Mouse (Mus musculus): ENCODE results near the gene Ankrd13c. TPM values are rescaled to one million over a fixed set of nuclear protein-coding genes. Genes with fewer than 3 reads are reported as not detected.
"Not testable (repeated sequence)": the region's sequence is repeated elsewhere in the genome, so short reads cannot be mapped to it uniquely, and the experiment has no call there.

Ankrd13c gene
- total RNA-seq (2017) = 31.2 and 32.4 TPM in 2 replicates

DNA sequence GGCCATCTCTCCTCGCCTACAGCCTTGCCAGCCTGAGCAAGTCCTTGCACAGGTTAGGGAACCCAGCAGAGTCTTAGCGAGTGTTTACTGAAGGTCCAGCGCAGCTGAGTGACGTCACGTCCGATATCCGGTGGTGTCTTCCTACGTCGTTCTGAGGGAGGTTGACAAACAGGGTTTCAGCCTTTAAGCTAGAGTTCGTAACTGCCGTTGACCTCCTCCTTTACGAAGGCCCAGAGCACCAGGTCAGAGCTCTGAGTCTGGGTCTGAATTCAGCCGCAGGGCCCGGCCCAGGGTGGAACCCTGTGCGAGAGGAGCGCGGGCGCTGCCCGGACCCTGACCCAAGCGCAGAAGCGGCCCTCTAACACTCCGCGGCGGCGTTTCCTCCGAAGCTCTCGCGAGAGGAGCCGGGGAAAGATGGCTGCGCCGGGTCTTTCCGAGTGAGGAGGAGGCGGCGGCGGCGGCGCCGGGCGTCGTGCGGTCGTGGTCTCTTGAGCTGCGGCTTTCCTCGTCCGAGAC lies at the start of gene Ankrd13c:
Gene Ankrd13c, plus strand, starts transcription at position 397 of the 516 bp plus-strand sequence.
- peak; percentile 93 for ATAC-seq (replicated peaks; ENCODE audit: low read depth, poor library complexity, severe bottlenecking)

DNA sequence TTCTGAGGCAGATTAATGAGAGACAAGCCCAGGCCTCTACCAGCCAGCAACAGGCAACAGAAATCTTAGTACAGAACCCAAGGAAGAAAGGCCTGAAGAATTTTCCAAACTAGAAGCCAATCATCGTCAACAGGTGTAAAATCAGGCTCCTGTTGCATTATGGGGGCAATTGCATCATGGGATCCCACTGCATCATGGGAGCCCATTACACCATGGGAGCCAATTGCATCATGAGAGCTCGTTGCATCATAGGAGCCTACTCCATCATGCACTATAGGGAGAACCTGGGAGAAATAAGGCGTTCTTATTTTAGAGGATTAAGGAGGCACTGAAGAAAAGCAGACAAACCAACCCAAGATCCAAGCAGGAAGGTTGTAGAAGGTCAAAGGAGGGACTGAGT lies 49.4 kb upstream of the Ankrd13c start:
- ATAC-seq (replicated peaks; ENCODE audit: low read depth, poor library complexity, severe bottlenecking) = no peak

DNA sequence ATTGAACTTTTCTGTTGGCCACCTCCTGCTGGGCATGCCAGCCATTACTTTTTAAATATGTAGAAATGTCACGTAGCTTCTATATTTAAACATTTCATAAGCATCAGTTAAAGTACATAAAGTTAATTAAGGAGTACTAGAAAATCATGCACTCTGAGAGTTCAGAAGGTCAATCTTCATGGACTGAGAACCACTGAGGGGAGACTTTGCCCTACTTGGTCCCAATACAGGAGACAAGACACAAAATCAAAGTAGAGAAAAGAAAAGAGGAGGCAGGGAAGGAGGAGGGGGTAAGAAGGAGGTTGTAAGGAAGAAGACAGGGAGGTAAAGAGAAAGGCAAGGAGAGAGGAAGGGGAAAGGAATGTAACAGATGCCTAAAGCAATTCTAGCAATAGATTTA lies 47.1 kb upstream of the Ankrd13c start:
- no peak for ATAC-seq (replicated peaks; ENCODE audit: low read depth, poor library complexity, severe bottlenecking)

DNA sequence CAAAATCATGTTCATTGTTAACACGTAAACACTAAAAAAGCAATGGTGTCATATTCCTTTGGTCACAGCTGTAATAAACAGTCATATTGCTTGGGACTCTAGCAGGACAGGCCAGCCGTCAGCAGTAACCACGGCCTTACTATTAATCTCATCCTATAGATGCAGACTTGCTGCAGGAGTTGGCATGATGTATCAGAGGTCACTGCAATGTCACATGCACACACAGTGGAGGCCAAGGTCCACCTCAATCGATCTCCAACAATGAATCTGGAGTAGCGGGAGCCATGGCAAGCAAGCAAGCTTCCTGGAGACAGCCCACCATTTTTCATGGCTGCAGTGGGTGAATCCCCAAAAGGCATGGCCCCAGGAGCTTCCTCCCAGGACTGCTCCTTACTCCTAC lies 45.3 kb upstream of the Ankrd13c start:
- ATAC-seq (replicated peaks; ENCODE audit: low read depth, poor library complexity, severe bottlenecking) = no peak

DNA sequence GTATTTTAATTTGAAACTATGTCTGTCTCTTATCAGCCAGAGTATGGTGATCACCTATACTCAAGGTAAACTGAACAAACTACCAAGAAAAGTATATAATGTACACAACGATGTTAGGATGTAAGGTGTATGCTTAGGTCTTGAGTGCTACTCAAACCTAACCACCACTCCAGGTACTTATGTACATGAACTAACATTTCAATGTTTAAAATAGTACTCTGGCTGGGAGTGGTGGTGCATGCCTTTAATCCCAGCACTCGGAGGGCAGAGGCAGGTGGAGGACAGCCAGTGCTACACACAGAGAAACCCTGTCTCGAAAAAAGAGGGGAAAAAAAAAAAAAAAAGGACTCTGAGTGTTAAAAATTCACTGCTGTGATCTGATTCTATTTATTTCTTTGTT lies 38.9 kb upstream of the Ankrd13c start:
- no peak for ATAC-seq (replicated peaks; ENCODE audit: low read depth, poor library complexity, severe bottlenecking)

DNA sequence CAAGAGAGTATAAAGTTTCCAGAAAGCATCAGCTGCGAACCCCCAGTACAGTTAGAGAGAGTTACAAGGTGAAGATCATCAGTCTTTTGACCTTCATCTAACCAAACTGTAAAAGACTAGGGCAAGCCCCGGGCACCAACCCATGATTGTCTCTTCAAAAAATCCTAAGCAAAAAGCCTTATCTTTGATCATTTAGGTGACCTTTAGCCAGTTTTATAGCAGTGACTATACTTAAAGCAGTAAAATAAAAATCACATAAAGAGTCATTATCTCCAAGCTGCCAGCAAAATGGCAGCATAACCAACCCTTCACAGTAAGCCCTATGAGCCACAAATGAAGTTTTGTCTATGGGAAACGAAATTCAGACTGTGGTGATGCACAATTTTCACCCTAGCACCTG lies 36.8 kb upstream of the Ankrd13c start:
- no peak for ATAC-seq (replicated peaks; ENCODE audit: low read depth, poor library complexity, severe bottlenecking)

DNA sequence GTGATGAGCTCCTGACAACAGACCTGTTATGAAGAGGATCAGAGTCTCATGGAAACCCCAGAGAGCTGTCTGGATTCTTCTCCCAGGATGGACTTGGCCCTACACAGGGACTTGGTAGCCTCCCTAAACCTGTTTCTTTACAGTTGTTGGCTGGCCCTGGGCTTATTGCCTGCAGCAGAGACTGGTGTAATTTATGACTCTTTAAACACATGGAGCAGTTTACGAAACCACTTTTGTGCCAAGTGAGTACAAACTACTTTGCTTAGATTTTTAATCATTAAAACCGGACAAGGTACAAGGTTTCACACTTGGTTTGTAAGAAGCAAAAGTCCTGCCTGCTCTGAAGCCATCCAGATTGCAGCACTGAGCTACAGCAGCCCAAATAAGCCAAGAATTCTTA lies 34.9 kb upstream of the Ankrd13c start:
- ATAC-seq (replicated peaks; ENCODE audit: low read depth, poor library complexity, severe bottlenecking) = no peak

DNA sequence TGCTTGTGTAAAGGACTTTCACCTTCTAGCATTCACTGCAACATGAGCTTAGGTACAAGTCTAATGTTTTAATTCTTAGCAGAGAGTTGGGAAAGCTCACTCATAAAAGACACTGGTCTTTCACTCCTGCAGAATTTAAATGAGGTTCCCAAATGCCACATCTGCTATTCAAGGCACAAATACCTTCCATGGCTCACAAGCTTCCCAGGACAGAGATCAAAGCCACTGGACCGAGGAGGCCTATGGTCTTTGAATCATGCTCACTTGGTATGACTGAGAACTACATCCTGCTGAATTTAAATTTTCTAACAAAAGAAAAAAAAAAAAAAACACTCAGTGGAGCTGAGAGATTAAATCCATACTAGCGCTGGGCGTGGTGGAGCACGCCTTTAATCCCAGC lies 30.7 kb upstream of the Ankrd13c start:
- ATAC-seq (replicated peaks; ENCODE audit: low read depth, poor library complexity, severe bottlenecking) = no peak

DNA sequence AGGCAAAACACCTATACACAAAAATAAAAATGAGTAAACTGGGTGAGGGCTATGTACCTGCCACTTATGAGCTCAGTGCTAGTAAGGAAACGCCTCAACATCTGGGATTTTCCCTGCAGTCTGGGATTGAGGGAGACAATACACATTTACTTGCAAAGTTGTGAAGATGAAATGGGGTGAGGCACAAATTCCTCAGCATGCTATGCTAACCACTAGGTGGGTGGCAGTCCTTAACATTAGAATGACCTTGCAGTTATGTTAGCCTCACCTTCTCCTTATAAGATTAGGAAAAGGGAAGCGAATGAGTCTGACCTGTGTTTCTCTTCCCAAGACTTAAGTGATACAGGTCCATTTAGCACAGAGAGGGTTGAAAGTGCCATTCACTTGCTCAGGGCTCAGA lies 25.7 kb upstream of the Ankrd13c start:
- no peak for ATAC-seq (replicated peaks; ENCODE audit: low read depth, poor library complexity, severe bottlenecking)

DNA sequence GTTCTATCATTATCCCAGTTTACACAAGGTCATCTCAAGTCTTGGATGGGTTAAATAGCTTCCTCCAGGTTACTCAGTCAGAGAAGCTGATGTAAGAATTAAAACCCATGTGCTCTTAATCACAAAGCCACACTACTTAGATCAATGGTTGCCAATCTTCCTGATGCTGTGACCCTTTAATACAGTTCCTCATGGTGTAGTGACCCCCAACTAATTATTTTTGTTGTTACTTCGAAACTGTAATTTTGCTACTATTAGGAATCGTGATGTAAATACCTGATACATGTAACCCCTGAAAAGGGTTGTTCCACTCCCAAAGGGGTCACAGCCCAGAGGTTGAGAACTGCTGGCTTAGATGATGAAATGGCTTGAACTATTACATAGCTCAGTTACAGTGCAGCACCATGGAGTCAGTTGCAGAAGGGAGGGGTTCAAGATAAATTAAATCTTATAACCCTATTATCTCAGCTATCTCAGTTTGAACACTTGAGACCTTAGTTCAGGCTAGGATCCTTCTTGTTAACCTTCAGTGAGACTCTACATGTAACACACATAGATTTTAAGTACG lies 23.7 kb upstream of the Ankrd13c start:
- no peak for ATAC-seq (replicated peaks; ENCODE audit: low read depth, poor library complexity, severe bottlenecking)

DNA sequence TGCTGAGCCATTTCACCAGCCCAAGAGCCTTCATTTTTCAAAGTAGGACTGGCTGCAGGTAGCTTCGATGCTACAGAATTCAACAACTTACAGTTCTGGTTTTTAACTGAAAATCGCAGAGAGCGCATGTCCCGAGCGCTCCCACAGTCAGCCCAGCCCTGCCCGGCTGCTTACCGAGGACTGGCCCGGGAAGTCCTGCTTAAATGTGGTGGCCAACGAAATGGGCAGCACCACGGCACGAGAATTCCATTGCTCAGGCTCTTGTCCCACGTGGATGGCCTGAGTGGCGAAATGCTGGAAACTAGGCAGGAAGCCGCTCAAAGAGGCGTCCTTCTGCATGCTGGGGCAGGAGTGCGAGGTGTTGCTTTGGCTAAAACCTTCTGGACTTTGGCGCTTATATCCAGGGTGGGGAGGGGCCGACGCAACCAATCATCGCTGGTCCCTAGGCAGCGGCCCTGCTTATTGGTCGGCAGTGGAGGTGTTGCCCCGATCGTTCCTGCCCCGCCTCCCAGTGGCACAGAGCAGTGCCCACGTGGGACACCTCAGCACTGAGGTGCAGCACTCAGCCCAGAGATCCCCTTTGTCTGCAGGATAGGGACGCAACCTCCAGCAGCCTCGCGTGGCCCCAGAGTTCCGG lies 22.2 kb upstream of the Ankrd13c start, which contains the start of gene Cth:
Gene Cth, minus strand, starts transcription at position 386 of the 637 bp plus-strand sequence.
- peak; percentile 98 for ATAC-seq (replicated peaks; ENCODE audit: low read depth, poor library complexity, severe bottlenecking)

DNA sequence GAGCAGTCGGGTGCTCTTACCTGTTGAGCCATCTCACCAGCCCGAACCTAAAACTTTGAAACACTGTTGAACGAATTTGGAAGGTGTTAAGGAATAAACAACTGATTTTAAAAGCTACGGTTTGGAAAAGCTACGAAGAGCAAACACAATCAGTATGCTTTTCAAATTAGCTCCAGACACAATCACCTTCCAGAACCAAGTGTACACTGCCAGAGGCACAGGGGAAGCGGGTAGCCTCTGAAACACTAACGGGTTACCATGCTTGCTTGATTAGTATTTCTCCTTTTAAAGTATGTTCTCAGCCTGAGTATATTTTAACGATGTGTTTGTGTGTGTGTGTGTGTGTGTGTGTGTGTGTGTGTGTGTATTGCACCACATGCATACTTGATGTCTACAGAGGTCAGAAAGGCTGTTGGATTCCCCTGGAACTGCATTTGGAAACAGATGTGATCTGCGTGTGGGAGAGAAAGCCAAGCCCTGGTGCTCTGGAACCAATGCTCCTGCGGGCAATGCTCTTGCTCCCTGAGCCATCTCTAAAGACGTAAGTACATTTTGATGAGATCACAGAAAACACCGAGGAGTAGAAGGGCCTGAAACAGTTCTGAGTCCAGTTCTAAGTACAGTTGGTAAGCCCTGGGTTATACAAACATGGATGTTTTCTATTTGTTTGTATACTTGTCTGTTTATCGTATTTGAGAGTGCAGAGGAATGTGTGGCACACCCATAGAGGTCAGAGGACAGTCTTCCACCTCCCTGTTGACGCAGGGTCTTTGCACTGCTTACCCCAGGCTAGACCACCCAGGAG lies 21.1 kb upstream of the Ankrd13c start:
- ATAC-seq (replicated peaks; ENCODE audit: low read depth, poor library complexity, severe bottlenecking) = no peak

DNA sequence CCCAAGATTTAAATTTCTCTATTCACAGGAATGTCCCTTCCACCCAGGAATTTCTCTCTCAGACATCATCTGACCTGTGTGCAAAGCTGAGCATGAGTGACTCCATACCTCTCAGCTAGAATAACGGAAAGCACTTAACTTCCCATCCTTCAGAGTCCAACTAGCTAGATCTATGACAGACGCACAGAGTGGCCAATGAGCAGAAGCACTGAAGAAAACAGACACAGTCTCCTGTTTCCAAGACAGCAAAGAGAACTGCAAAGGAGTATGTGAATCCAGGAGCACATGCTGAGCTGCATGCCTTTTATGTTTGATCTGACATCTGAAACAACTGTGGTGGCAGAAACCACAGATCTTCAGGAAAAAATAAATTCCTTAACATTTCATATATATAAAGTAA lies 20.3 kb upstream of the Ankrd13c start:
- no peak for ATAC-seq (replicated peaks; ENCODE audit: low read depth, poor library complexity, severe bottlenecking)

DNA sequence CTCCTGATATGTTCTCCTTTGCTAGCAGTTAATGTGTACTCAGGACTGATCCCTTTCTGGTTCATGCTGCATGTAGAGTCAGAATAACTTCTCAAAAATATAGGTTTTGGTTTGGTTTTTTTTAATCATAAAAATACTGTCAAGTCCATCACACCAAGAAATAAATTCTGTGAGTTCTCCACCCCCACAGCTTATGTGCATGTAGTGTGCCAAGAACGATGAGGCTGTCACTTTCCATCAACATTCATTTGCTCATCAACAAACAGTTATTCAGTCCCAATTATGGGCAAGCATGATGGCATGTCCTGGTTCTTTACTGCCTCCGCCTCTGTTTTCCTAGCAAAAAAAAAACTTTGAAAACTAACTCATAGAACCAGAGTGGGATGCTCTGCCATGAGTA lies 18.3 kb upstream of the Ankrd13c start:
- ATAC-seq (replicated peaks; ENCODE audit: low read depth, poor library complexity, severe bottlenecking) = no peak

DNA sequence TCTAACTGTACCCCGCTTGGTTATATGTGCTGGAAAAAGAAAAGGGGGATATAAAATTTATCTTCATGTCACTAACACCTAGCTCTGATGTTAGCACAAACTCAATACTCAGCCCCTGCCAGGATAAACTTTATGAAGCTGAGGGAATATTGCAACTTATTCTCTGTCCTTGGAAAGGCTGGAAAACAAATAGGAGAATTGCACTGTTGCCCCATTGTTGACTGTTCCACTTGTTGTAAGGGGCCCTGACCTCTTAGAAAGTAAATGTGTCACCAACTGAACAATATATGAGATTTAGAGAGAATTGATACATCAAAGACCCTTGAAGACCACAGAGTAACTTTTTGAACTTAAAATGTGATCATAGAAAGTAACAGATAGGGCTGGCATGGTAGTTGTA lies 17.6 kb upstream of the Ankrd13c start:
- no peak for ATAC-seq (replicated peaks; ENCODE audit: low read depth, poor library complexity, severe bottlenecking)

DNA sequence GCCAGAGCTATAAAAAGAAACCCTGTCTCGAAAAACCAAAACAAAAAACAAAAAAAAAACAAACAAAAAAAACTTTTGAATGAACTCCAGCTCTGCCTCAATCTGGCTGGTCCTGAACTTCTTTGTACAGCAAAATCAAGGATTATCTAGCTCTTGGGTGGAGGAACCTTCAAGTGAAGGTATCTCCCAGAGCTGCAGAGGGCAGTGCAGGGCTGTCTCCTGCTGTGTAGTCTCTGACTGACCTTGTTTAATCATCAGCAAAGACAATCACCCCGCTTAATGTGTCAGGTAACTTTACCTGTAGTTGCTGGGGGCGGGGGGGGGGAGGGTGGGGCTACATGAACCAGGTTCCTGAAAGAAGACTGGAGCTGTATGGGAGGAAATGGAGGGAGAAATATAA lies 15.4 kb upstream of the Ankrd13c start:
- peak; percentile 74 for ATAC-seq (replicated peaks; ENCODE audit: low read depth, poor library complexity, severe bottlenecking)

DNA sequence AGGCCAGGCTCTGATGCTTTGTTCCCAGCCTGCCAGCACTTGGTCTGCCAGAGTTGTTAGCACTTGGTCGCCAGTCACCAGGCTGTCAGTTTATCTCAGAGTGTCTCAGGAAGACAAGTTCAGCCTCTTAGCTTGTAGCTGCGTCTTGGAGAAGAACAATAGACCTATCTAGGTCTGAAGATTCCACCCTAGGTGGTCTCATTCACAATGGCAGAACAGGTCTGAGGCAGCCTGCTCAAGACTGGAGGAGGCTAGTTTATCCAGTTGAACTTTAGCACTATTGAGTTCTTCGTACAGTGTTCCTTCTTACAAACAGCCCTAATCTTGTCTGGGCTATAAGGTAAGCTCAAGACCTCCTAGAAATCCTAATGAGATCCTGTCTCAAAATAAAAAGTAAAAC lies 15.0 kb upstream of the Ankrd13c start:
- no peak for ATAC-seq (replicated peaks; ENCODE audit: low read depth, poor library complexity, severe bottlenecking)

DNA sequence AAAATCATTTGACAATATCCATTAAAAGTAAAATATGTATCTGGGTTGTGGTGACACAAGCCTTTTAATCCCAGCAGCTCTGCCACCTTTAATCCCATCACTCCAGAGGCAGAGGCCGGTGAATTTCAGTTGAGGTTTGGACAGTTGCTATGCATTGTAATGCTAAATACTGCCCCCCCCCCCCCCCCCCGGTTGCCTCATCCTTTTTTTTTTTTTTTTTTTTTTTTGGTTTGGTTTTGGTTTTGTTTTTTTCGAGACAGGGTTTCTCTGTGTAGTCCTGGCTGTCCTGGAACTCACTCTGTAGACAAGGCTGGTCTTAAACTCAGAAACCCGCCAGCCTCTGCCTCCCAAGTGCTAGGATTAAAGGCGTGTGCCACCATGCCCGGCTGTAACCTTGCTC lies 13.8 kb upstream of the Ankrd13c start:
- not testable (repeated sequence) for ATAC-seq (replicated peaks; ENCODE audit: low read depth, poor library complexity, severe bottlenecking)

DNA sequence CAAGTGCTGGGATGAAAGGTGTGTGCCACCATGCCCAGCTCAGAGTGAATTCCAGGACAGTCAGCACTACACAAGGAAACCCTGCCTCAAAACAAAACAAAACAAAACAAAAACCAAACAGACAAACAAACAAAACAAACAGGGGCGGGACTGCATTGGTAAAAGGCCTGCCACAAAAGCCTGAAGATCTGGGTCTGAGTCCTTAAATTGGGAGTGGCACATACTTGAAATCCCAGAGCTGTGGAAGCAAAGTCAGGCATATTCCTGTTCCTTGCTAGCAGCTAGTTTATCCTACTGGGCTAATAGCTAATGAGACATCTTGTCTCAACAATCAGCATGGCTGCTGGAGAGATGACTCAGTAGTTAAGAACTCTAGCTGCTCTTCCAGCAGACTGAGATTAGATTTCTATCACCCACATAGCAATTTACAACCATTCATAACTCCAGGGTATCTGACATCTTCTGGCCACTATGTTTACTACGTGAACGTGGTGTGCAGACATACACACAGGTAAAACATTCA lies 12.7 kb upstream of the Ankrd13c start:
- ATAC-seq (replicated peaks; ENCODE audit: low read depth, poor library complexity, severe bottlenecking) = no peak

DNA sequence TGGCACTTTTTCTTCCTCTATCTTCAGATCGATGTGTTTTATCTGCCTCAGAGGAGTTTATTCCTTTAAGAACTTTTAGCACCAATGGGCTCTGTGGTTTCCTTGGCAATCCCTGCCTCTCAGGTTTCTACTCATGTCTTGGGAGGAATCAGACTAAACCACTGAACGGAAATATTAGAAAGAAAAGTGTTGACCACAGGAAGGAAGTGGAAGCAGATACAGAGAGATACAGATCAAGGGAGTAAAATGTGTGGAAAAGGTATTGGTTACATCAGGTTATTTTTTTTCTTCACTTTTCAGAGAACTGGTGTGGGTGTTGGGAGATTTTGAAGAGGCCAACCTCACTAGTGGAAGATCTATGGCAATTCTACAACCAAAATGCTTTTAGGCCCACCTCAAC lies 8.5 kb upstream of the Ankrd13c start:
- ATAC-seq (replicated peaks; ENCODE audit: low read depth, poor library complexity, severe bottlenecking) = peak; percentile 91

Data from common myeloid progenitor, adult 5-6 weeks (primary cell).